Mouse (Mus musculus) midbrain, postnatal 0 days (tissue): Measurements from ENCODE around the gene Hist1h2ao. TPM values are rescaled to one million over a fixed set of nuclear protein-coding genes. Genes with fewer than 3 reads are reported as not detected.
"Not testable (repeated sequence)": the region's sequence is repeated elsewhere in the genome, so short reads cannot be mapped to it uniquely, and the experiment has no call there.

Experiments used
- ATAC-seq: fragments of 200-750 bp; cut with Nextera tagmentation; 2 replicates; pipeline ENCODE4 v1.8.0; 2017; ENCODE audit warnings: moderate number of reproducible peaks, mild to moderate bottlenecking, moderate TSS enrichment, moderate library complexity; ENCODE audit not compliant: low FRiP score
- DNase-seq: peaks from one replicate; pipeline ENCODE4 v3.0.0-alpha.2; 2015; ENCODE audit warnings: low spot score
- H3K27ac ChIP-seq: fragments of 300-500 bp; sonication (generic); 2 replicates; pipeline ENCODE4 v1.5.1; 2014; ENCODE audit warnings: low read depth, mild to moderate bottlenecking, low read length, mixed read lengths
- H3K27me3 ChIP-seq: fragments of 300-500 bp; sonication (generic); 2 replicates; pipeline ENCODE4 v1.6.1; 2014; ENCODE audit warnings: low read length, control low read depth, mixed read lengths; ENCODE audit not compliant: insufficient read depth
- H3K36me3 ChIP-seq: fragments of 300-500 bp; sonication (generic); 2 replicates; pipeline ENCODE4 v1.6.1; 2014; ENCODE audit warnings: low read length, control low read depth, mixed read lengths; ENCODE audit not compliant: insufficient read depth
- H3K4me1 ChIP-seq: fragments of 300-500 bp; sonication (generic); 2 replicates; pipeline ENCODE4 v1.6.1; 2014; ENCODE audit warnings: mild to moderate bottlenecking, control low read depth, antibody characterized with exemption, low read length, mixed read lengths; ENCODE audit not compliant: insufficient read depth
- H3K4me2 ChIP-seq: fragments of 300-500 bp; sonication (generic); 2 replicates; pipeline ENCODE4 v1.6.1; 2014; ENCODE audit warnings: low read depth, mild to moderate bottlenecking, low read length, mixed read lengths; ENCODE audit not compliant: poor library complexity, severe bottlenecking
- H3K4me3 ChIP-seq: fragments of 300-500 bp; sonication (generic); 2 replicates; pipeline ENCODE4 v1.5.1; 2014; ENCODE audit warnings: low read depth, mild to moderate bottlenecking, low read length, moderate library complexity
- H3K9ac ChIP-seq: fragments of 300-500 bp; sonication (generic); replicated peaks from 2 replicates; pipeline ENCODE4 v1.6.1; 2014; ENCODE audit warnings: mild to moderate bottlenecking, low read length, moderate library complexity, mixed read lengths; ENCODE audit not compliant: poor library complexity, severe bottlenecking
- H3K9me3 ChIP-seq: fragments of 300-500 bp; sonication (generic); 2 replicates; pipeline ENCODE4 v1.6.1; 2016; ENCODE audit warnings: low read length, control low read depth
- CTCF ChIP-seq: IDR thresholded peaks from 2 replicates; pipeline ENCODE4 v1.5.1; 2016; ENCODE audit warnings: antibody characterized with exemption, mild to moderate bottlenecking
- WGBS: fragments of 180-500 bp; shearing (Covaris S2); extraction: QIAGEN DNeasy Blood & Tissue Kit; methylation state at CpG from one replicate; pipeline ENCODE4 v1.1.7; 2014; 5-methylcytosine and 5-hydroxymethylcytosine counted together
- polyA plus RNA-seq: library from polyadenylated mRNA; unstranded; fragments of >200 nt; fragmentation: Nextera tagmentation; extraction: Ambion mirVana; gene quantifications from 2 replicates; pipeline ENCODE4 v1.2.1, GENCODE M21; 2015
- total RNA-seq: library from RNA; depleted of rRNA; stranded (reverse); fragments of >200 nt; gene quantifications from 2 replicates; pipeline ENCODE4 v1.2.3, GENCODE M21; 2014; rRNA removed

Hist1h2ao gene
- total RNA-seq (not detected in 2 replicates), polyA plus RNA-seq (not detected in 2 replicates)

DNA sequence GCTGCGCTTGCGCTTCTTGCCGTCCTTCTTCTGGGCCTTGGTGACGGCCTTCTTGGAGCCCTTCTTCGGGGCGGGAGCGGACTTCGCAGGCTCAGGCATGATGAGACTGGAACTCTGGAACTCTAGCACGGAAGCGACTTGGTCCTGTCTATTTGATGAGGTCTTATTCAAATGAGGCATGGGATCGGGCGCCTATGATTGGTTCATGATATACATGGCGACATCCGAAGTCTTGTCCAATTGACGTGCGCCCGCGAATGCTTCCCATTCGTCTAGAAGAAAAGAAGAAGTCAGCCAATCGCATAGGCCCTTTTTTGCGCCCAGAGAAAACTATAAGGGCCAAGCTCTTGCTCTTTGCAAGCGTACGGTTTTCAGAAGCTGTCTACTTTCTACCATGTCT, at the start of gene Hist1h2ao, which contains the start of gene Hist1h2bq:
Gene Hist1h2ao, plus strand, starts transcription at position 393 of the 400 bp plus-strand sequence.
Gene Hist1h2bq, minus strand, starts transcription at position 125 of the 400 bp plus-strand sequence.
- not testable (repeated sequence) for H3K9me3 ChIP-seq, H3K36me3 ChIP-seq, DNase-seq, H3K27ac ChIP-seq, H3K4me1 ChIP-seq, H3K4me3 ChIP-seq, H3K27me3 ChIP-seq, H3K4me2 ChIP-seq, H3K9ac ChIP-seq
- no CpG with 5 or more reads among the region's 23 CpGs for WGBS
- ATAC-seq: peak; percentile 97

- TF ChIP-seq CTCF: no peak
- DNase-seq (peak; percentile 97), ATAC-seq (peak; percentile 94)
- WGBS: 3% methylated on average over 33 of the region's 33 CpGs
- no peaks in the 10 kb centered on the region for H3K36me3 ChIP-seq
- no peaks in the 10 kb centered on the region for H3K9me3 ChIP-seq
- no peaks in the 10 kb centered on the region for H3K27me3 ChIP-seq
- peak overlapping the region; percentile 52 for H3K4me3 ChIP-seq
- peaks cover 11% of the 10 kb centered on the region for H3K4me1 ChIP-seq
- H3K27ac ChIP-seq: peak overlapping the region; percentile 34; the same call in 1 of the 2 replicates
- H3K9ac ChIP-seq: peak overlapping the region; percentile 51
- H3K4me2 ChIP-seq: peak overlapping the region; percentile 86
These were observed 31.2 kb upstream of the Hist1h2ao start for GRCm38 (mm10) chr13:21778814-21779766.

GRCm38 (mm10) chr13:21779767-21780731, 30.2 kb upstream of the Hist1h2ao start, which contains the start of gene Hist1h1b:
Hist1h1b (minus strand) TSS chr13:21780625.
- H3K27me3 ChIP-seq: no peaks in the 10 kb centered on the region
- TF ChIP-seq CTCF: no peak
- H3K36me3 ChIP-seq: no peaks in the 10 kb centered on the region
- H3K9me3 ChIP-seq: no peaks in the 10 kb centered on the region
- H3K4me2 ChIP-seq: peak within 1 kb of the TSS; percentile 86
- peak; percentile 64 for DNase-seq
- no peak; the same call in 1 of the 2 replicates for ATAC-seq
- H3K9ac ChIP-seq: peak within 1 kb of the TSS; percentile 51; the same call in 1 of the 2 replicates
- H3K4me3 ChIP-seq: peak within 1 kb of the TSS; percentile 52
- 0 out of 2 replicates have a peak within 1 kb of the TSS, but pooled peaks have one; percentile 9 for H3K27ac ChIP-seq
- WGBS: 0% methylated on average over 44 of the region's 44 CpGs
- peaks cover 11% of the 10 kb centered on the region for H3K4me1 ChIP-seq

DNA sequence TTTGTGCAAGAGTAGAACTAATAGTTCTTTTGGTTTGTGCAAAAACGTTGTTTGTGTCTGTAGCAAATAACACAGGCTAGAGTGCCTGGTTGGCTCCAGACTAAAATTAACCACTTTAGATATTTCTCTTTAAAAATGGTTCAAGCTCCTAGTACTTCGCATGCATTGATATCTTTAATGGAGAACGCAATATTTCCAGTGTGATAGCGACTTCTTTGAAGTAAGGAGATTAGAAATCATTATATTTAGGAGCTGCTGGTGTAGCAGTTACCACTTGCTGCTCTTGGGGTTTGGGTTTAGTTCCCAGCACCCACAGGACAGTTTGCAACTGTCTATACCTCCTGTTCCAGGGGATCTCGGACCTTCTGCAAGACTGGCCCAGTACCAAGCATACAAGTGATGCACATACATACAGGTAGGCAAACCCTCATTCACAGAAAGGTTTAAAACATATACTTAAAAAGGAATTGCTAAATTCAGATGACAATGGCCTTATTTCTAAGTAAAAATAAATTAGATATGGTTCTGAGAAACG, 29.2 kb upstream of the Hist1h2ao start:
- H3K4me1 ChIP-seq: peaks cover 11% of the 10 kb centered on the region
- no peak overlapping the region for H3K4me3 ChIP-seq
- ATAC-seq (no peak), DNase-seq (no peak)
- no peaks in the 10 kb centered on the region for H3K27me3 ChIP-seq
- 42% methylated on average over 6 of the region's 6 CpGs for WGBS
- H3K4me2 ChIP-seq: peak overlapping the region; percentile 86
- TF ChIP-seq CTCF: no peak
- no peaks in the 10 kb centered on the region for H3K9me3 ChIP-seq
- H3K27ac ChIP-seq: no peak overlapping the region
- no peaks in the 10 kb centered on the region for H3K36me3 ChIP-seq
- H3K9ac ChIP-seq: no peak overlapping the region

- DNase-seq (no peak), ATAC-seq (no peak)
- no peak for TF ChIP-seq CTCF
- no peak overlapping the region for H3K9ac ChIP-seq
- no peak overlapping the region for H3K27ac ChIP-seq
- H3K36me3 ChIP-seq: no peaks in the 10 kb centered on the region
- peaks cover 11% of the 10 kb centered on the region for H3K4me1 ChIP-seq
- H3K4me3 ChIP-seq: no peak overlapping the region
- no peak overlapping the region for H3K4me2 ChIP-seq
- WGBS: 93% methylated on average over 1 of the region's 1 CpGs
- no peaks in the 10 kb centered on the region for H3K27me3 ChIP-seq
- no peaks in the 10 kb centered on the region for H3K9me3 ChIP-seq
These were observed 28.6 kb upstream of the Hist1h2ao start for GRCm38 (mm10) chr13:21781639-21782038.

DNA sequence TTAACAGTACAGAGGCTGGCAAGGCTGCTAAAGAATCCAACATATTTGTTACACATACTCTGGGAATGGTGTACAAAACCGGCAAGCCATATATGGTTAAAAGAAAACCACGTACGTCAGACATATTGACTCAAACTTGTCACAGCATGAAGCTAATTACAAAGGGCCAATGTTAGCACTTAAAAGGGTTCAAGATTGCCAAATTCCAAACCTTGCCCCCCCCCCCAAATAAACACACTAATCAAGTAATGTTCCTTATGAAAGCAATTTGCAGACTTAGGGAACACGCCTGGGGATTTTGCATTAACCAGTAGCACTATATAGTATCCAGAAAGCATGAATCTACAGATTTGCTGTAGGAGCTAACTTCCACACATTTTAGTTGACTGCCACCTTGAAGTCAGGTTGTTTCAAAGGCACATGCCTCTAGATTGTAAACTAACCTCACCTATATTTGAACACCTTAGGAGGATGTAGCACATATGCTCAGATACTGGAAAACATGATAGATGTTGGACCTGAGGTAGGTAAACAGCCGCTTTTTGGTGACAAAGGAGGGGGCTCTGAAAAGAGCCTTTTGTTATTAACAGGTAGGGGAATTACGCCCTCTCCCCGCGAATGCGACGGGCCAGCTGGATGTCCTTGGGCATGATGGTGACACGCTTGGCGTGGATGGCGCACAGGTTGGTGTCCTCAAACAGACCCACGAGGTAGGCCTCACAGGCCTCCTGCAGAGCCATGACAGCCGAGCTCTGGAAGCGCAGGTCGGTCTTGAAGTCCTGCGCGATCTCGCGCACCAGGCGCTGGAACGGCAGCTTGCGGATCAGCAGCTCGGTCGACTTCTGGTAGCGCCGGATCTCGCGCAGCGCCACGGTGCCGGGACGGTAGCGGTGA, 27.7 kb upstream of the Hist1h2ao start:
- not testable (repeated sequence) for ATAC-seq, H3K27me3 ChIP-seq, H3K9me3 ChIP-seq, H3K27ac ChIP-seq, H3K36me3 ChIP-seq
- peak overlapping the region; percentile 37 for H3K4me3 ChIP-seq
- H3K4me1 ChIP-seq: peaks cover 11% of the 10 kb centered on the region
- WGBS: 2% methylated on average over 14 of the region's 35 CpGs
- DNase-seq: peak; percentile 26
- H3K9ac ChIP-seq: peak overlapping the region; percentile 46
- H3K4me2 ChIP-seq: peak overlapping the region; percentile 67
